Mouse (Mus musculus) WW6 (cell line): ENCODE results near the gene Pcnx4.

Source experiments
- DNase-seq: peaks from one replicate; pipeline ENCODE4 v3.0.0-alpha.2; 2013; ENCODE audit warnings: low read depth, low spot score

Pcnx4 gene

GRCm38 (mm10) chr12:72536021-72536597, at the start of gene Pcnx4:
Gene Pcnx4, plus strand, starts transcription at chr12:72536383.
- DNase-seq: peak; percentile 98

GRCm38 (mm10) chr12:72487498-72487897, 48.7 kb upstream of the Pcnx4 start:
- no peak for DNase-seq

- no peak for DNase-seq
Observed at GRCm38 (mm10) chr12:72489995-72490394, 46.2 kb upstream of the Pcnx4 start.

- no peak for DNase-seq
Observed at GRCm38 (mm10) chr12:72491063-72491719, 45.0 kb upstream of the Pcnx4 start.

- no peak for DNase-seq
Observed at GRCm38 (mm10) chr12:72496866-72497600, 39.1 kb upstream of the Pcnx4 start.

- no peak for DNase-seq
Observed at GRCm38 (mm10) chr12:72509606-72510005, 26.6 kb upstream of the Pcnx4 start.

GRCm38 (mm10) chr12:72515446-72515845, 20.7 kb upstream of the Pcnx4 start:
- DNase-seq: no peak

GRCm38 (mm10) chr12:72518114-72518728, 18.0 kb upstream of the Pcnx4 start:
- DNase-seq: no peak

- no peak for DNase-seq
Observed at GRCm38 (mm10) chr12:72519352-72519751, 16.8 kb upstream of the Pcnx4 start.

- no peak for DNase-seq
Observed at GRCm38 (mm10) chr12:72519855-72520254, 16.3 kb upstream of the Pcnx4 start.

GRCm38 (mm10) chr12:72520645-72521044, 15.5 kb upstream of the Pcnx4 start:
- peak; percentile 18 for DNase-seq

- no peak for DNase-seq
Observed at GRCm38 (mm10) chr12:72525588-72525987, 10.6 kb upstream of the Pcnx4 start.

GRCm38 (mm10) chr12:72532303-72532702, 3.9 kb upstream of the Pcnx4 start:
- no peak for DNase-seq

GRCm38 (mm10) chr12:72533986-72534385, 2.2 kb upstream of the Pcnx4 start:
- no peak for DNase-seq

- DNase-seq: no peak
Observed at GRCm38 (mm10) chr12:72535599-72535998, 584 bp upstream of the Pcnx4 start.

- no peak for DNase-seq
Observed at GRCm38 (mm10) chr12:72538571-72538970, 2.4 kb downstream of the Pcnx4 start.

GRCm38 (mm10) chr12:72554347-72554746, 18.2 kb downstream of the Pcnx4 start:
- no peak for DNase-seq

GRCm38 (mm10) chr12:72564281-72564795, 28.2 kb downstream of the Pcnx4 start:
- no peak for DNase-seq

- no peak for DNase-seq
Observed at GRCm38 (mm10) chr12:72582021-72582420, 45.8 kb downstream of the Pcnx4 start.

GRCm38 (mm10) chr12:72583099-72583498, 46.9 kb downstream of the Pcnx4 start:
- DNase-seq: no peak

- DNase-seq: no peak
Observed at GRCm38 (mm10) chr12:72585339-72585738, 49.2 kb downstream of the Pcnx4 start.

GRCm38 (mm10) chr12:72592991-72593390, 56.8 kb downstream of the Pcnx4 start:
- no peak for DNase-seq
